Mouse (Mus musculus) gastrocnemius, postnatal 10 days (tissue): Measurements from ENCODE around the gene Ppp1r14c. TPM values are rescaled to one million over a fixed set of nuclear protein-coding genes. Genes with fewer than 3 reads are reported as not detected.
"Not testable (repeated sequence)": the region's sequence is repeated elsewhere in the genome, so short reads cannot be mapped to it uniquely, and the experiment has no call there.

Experiments
- DNase-seq: peaks from one replicate; pipeline ENCODE4 v3.0.0; 2021; ENCODE audit warnings: mixed read lengths
- total RNA-seq, 2 experiments: library from RNA; stranded (reverse); gene quantifications; 2 replicates each; pipeline ENCODE4 v1.2.3; 2021

Ppp1r14c gene
- total RNA-seq, 2 experiments from 2014 or later = 102 to 106 TPM

- DNase-seq = no peak
Observed at GRCm38 (mm10) chr10:3398051-3398450, 32.2 kb downstream of the Ppp1r14c start.

GRCm38 (mm10) chr10:3402284-3402683 is 36.4 kb downstream of the Ppp1r14c start:
- no peak for DNase-seq

- no peak for DNase-seq
Observed at GRCm38 (mm10) chr10:3403416-3404137, 37.7 kb downstream of the Ppp1r14c start.

- DNase-seq = no peak
Observed at GRCm38 (mm10) chr10:3404362-3404761, 38.5 kb downstream of the Ppp1r14c start.

GRCm38 (mm10) chr10:3406280-3406679 is 40.4 kb downstream of the Ppp1r14c start:
- DNase-seq = no peak

GRCm38 (mm10) chr10:3408036-3408661 is 42.3 kb downstream of the Ppp1r14c start:
- no peak for DNase-seq

- DNase-seq = no peak
Observed at GRCm38 (mm10) chr10:3408699-3409098, 42.8 kb downstream of the Ppp1r14c start.

GRCm38 (mm10) chr10:3411222-3411621 is 45.4 kb downstream of the Ppp1r14c start:
- no peak for DNase-seq

GRCm38 (mm10) chr10:3411639-3412038 is 45.8 kb downstream of the Ppp1r14c start:
- no peak for DNase-seq

GRCm38 (mm10) chr10:3414813-3415212 is 49.0 kb downstream of the Ppp1r14c start:
- DNase-seq = peak; percentile 33

GRCm38 (mm10) chr10:3416565-3416964 is 50.7 kb downstream of the Ppp1r14c start:
- no peak for DNase-seq

- no peak for DNase-seq
Observed at GRCm38 (mm10) chr10:3417408-3417807, 51.6 kb downstream of the Ppp1r14c start.

- no peak for DNase-seq
Observed at GRCm38 (mm10) chr10:3424016-3424415, 58.2 kb downstream of the Ppp1r14c start.

GRCm38 (mm10) chr10:3427689-3428399 is 62.0 kb downstream of the Ppp1r14c start:
- DNase-seq = peak; percentile 26

- no peak for DNase-seq
Observed at GRCm38 (mm10) chr10:3434848-3435474, 69.1 kb downstream of the Ppp1r14c start.

GRCm38 (mm10) chr10:3440722-3441471 is 75.0 kb downstream of the Ppp1r14c start:
- no peak for DNase-seq

- DNase-seq = not testable (repeated sequence)
Observed at GRCm38 (mm10) chr10:3446748-3447147, 80.9 kb downstream of the Ppp1r14c start.

- DNase-seq = no peak
Observed at GRCm38 (mm10) chr10:3448699-3449098, 82.8 kb downstream of the Ppp1r14c start.

GRCm38 (mm10) chr10:3451930-3452329 is 86.1 kb downstream of the Ppp1r14c start:
- no peak for DNase-seq

- no peak for DNase-seq
Observed at GRCm38 (mm10) chr10:3452822-3453475, 87.1 kb downstream of the Ppp1r14c start.

GRCm38 (mm10) chr10:3458686-3459085 is 92.8 kb downstream of the Ppp1r14c start:
- no peak for DNase-seq
